8 mouse cellular contexts compared by ENCODE assay signal in genomic region chr9:86744041-86744440, GRCm38 (mm10). TPM values are rescaled to one million over a fixed set of nuclear protein-coding genes. Genes with fewer than 3 reads are reported as not detected.
DNase-seq lines count a peak whose midpoint lies in the region; ATAC-seq and TF ChIP-seq lines count a peak whose summit lies in the region.
"Had no signal": no experiment of that assay in that cellular context is flagged by ENCODE, and none has a peak within 500 bp of the region (broad histone marks: within the 10 kb centered on the region; RNA-seq: fewer than 3 reads in every experiment).

No protein-coding gene starts in this region.

- H3K4me3 ChIP-seq in kidney, embryonic 15.5 days (replicated peaks): peak overlapping the region; percentile 34
- peak overlapping the region; percentile 48 for H3K4me3 ChIP-seq in embryonic facial prominence, embryonic 13.5 days
- peak overlapping the region; percentile 38; the same call in 1 of the 2 replicates for H3K4me3 ChIP-seq in forebrain, postnatal 0 days (ENCODE audit: low read depth, low read length)
- no peak overlapping the region; the same call in 1 of the 2 replicates for H3K4me3 ChIP-seq in midbrain, embryonic 13.5 days (replicated peaks)

- DNase-seq in kidney, postnatal 36 days: no peak
- DNase-seq in forebrain, postnatal 0 days: no peak
- no peak for DNase-seq in natural killer cell, adult 2 months (ENCODE audit: low spot score in 2 of 2)
- no peak for DNase-seq in MN1 (ENCODE audit: low spot score)
- DNase-seq: thymus, adult 2 months had no signal

- 30% methylated on average over 5 of the region's 5 CpGs for WGBS in kidney, embryonic 15.5 days
- 20% methylated on average over 5 of the region's 5 CpGs for WGBS in embryonic facial prominence, embryonic 13.5 days
- 43% methylated on average over 5 of the region's 5 CpGs for WGBS in forebrain, postnatal 0 days
- WGBS in midbrain, embryonic 13.5 days: 32% methylated on average over 5 of the region's 5 CpGs

- ATAC-seq in kidney, embryonic 15.5 days (replicated peaks; ENCODE audit: low FRiP score): no peak
- ATAC-seq in embryonic facial prominence, embryonic 13.5 days (ENCODE audit: insufficient number of reproducible peaks, insufficient read depth, low FRiP score, low TSS enrichment, low read depth): no peak
- no peak for ATAC-seq in forebrain, postnatal 0 days
- no peak for ATAC-seq in midbrain, embryonic 13.5 days

- TF ChIP-seq CTCF in forebrain, postnatal 0 days (IDR thresholded peaks at IDR 0.05; ENCODE audit: low read depth): no peak

- peak overlapping the region; percentile 62; the same call in 1 of the 2 replicates for H3K4me2 ChIP-seq in kidney, embryonic 15.5 days
- H3K4me2 ChIP-seq in embryonic facial prominence, embryonic 13.5 days: peak overlapping the region; percentile 74
- peak overlapping the region; percentile 60; the same call in 1 of the 2 replicates for H3K4me2 ChIP-seq in forebrain, postnatal 0 days (ENCODE audit: low read depth)
- peak overlapping the region; percentile 67 for H3K4me2 ChIP-seq in midbrain, embryonic 13.5 days (replicated peaks)

- H3K27me3 ChIP-seq in kidney, embryonic 15.5 days: peaks cover 10% of the 10 kb centered on the region
- 0 out of 2 replicates have a peak, but pooled peaks cover 4% of the 10 kb centered on the region for H3K27me3 ChIP-seq in embryonic facial prominence, embryonic 13.5 days
- no peaks in the 10 kb centered on the region; the same call in 1 of the 2 replicates for H3K27me3 ChIP-seq in forebrain, postnatal 0 days (ENCODE audit: insufficient read depth, low read length)
- H3K27me3 ChIP-seq in midbrain, embryonic 13.5 days: peaks cover 10% of the 10 kb centered on the region

- H3K9me3 ChIP-seq in kidney, embryonic 15.5 days (replicated peaks): no peaks in the 10 kb centered on the region
- no peaks in the 10 kb centered on the region for H3K9me3 ChIP-seq in embryonic facial prominence, embryonic 13.5 days
- no peaks in the 10 kb centered on the region for H3K9me3 ChIP-seq in forebrain, postnatal 0 days (ENCODE audit: low read length)
- no peaks in the 10 kb centered on the region for H3K9me3 ChIP-seq in midbrain, embryonic 13.5 days

- no peak overlapping the region for H3K27ac ChIP-seq in kidney, embryonic 15.5 days
- no peak overlapping the region for H3K27ac ChIP-seq in embryonic facial prominence, embryonic 13.5 days
- H3K27ac ChIP-seq in forebrain, postnatal 0 days (ENCODE audit: low read depth, low read length): no peak overlapping the region
- no peak overlapping the region for H3K27ac ChIP-seq in midbrain, embryonic 13.5 days

- H3K9ac ChIP-seq in kidney, embryonic 15.5 days: no peak overlapping the region
- H3K9ac ChIP-seq in embryonic facial prominence, embryonic 13.5 days: peak overlapping the region; percentile 65
- no peak overlapping the region for H3K9ac ChIP-seq in forebrain, postnatal 0 days
- H3K9ac ChIP-seq in midbrain, embryonic 13.5 days (replicated peaks): no peak overlapping the region

- H3K4me1 ChIP-seq in kidney, embryonic 15.5 days: peaks cover 10% of the 10 kb centered on the region
- peaks cover 21% of the 10 kb centered on the region for H3K4me1 ChIP-seq in embryonic facial prominence, embryonic 13.5 days
- H3K4me1 ChIP-seq in forebrain, postnatal 0 days (ENCODE audit: insufficient read depth): peaks cover 8% of the 10 kb centered on the region
- peaks cover 13% of the 10 kb centered on the region for H3K4me1 ChIP-seq in midbrain, embryonic 13.5 days (replicated peaks)

- H3K36me3 ChIP-seq in kidney, embryonic 15.5 days: no peaks in the 10 kb centered on the region
- H3K36me3 ChIP-seq in embryonic facial prominence, embryonic 13.5 days: no peaks in the 10 kb centered on the region
- no peaks in the 10 kb centered on the region for H3K36me3 ChIP-seq in forebrain, postnatal 0 days (ENCODE audit: insufficient read depth)
- H3K36me3 ChIP-seq in midbrain, embryonic 13.5 days: no peaks in the 10 kb centered on the region

RNA-seq across cellular contexts. Expression of gene Prss35, which starts 0.6 kb away (rescaled TPM):
- 9.7 and 12.2 TPM in 2 replicates for polyA plus RNA-seq in kidney, embryonic 15.5 days (2015; fragmentation: Nextera tagmentation; extraction: Ambion mirVana)
- 28.1 and 33.0 TPM in 2 replicates for polyA plus RNA-seq in embryonic facial prominence, embryonic 13.5 days (2015; fragmentation: Nextera tagmentation; extraction: Ambion mirVana)
- 2.8 and 4.4 TPM in 2 replicates for total RNA-seq in forebrain, postnatal 0 days (2014; rRNA removed)
- 3.1 and 3.9 TPM in 2 replicates for polyA plus RNA-seq in forebrain, postnatal 0 days (2015; fragmentation: Nextera tagmentation; extraction: Ambion mirVana)
- polyA plus RNA-seq in midbrain, embryonic 13.5 days (2015; fragmentation: Nextera tagmentation; extraction: Ambion mirVana): 1.4 and 1.7 TPM in 2 replicates

RNA-seq across cellular contexts. Expression of gene Me1, which starts 48.3 kb away (rescaled TPM):
- polyA plus RNA-seq in kidney, embryonic 15.5 days (2015; fragmentation: Nextera tagmentation; extraction: Ambion mirVana): 12.7 and 17.3 TPM in 2 replicates
- polyA plus RNA-seq in embryonic facial prominence, embryonic 13.5 days (2015; fragmentation: Nextera tagmentation; extraction: Ambion mirVana): 19.2 and 20.3 TPM in 2 replicates
- total RNA-seq in forebrain, postnatal 0 days (2014; rRNA removed): 26.2 and 26.6 TPM in 2 replicates
- 38.4 and 47.2 TPM in 2 replicates for polyA plus RNA-seq in forebrain, postnatal 0 days (2015; fragmentation: Nextera tagmentation; extraction: Ambion mirVana)
- polyA plus RNA-seq in midbrain, embryonic 13.5 days (2015; fragmentation: Nextera tagmentation; extraction: Ambion mirVana): 18.7 and 20.1 TPM in 2 replicates
